Mouse (Mus musculus): Measurements from ENCODE around the gene Otulinl.

DNA sequence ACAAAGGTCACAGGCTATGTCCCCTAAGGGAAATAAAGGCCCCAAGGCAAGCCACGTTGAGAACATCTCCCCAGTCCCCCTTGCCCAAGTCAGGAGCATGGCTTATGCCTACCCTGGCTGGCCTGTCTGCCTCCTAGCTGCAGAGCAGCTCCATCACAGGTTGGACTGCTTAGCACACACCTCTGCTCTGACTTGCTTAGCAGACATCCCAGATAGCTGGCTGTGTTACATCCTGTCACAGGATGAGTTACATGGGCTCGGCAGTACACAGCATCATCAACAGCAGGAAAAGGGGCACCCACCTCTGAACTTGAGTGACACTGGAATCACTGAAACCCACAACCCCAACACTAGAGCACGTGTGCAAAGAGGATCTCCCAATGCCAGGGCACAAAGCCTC is 76.1 kb downstream of the Otulinl start:
- TF ChIP-seq MYOD1 (IDR thresholded peaks at IDR 0.05; ENCODE audit: control insufficient read depth in 1 of 3, insufficient read length in 2 of 3, low read depth in 2 of 3) (no peak), POLR2A (IDR thresholded peaks at IDR 0.05; ENCODE audit: insufficient read length, low read depth) (no peak), TCF3 (IDR thresholded peaks at IDR 0.05; ENCODE audit: insufficient read length, low read depth) (no peak), USF1 (IDR thresholded peaks at IDR 0.05; ENCODE audit: low read depth) (no peak), TCF12 (IDR thresholded peaks at IDR 0.05; ENCODE audit: insufficient read depth, poor library complexity, severe bottlenecking) (no peak), MAX (IDR thresholded peaks at IDR 0.05; ENCODE audit: low read depth) (no peak), CEBPB (IDR thresholded peaks at IDR 0.05; ENCODE audit: insufficient read depth, poor library complexity, severe bottlenecking) (no peak), E2F4 (IDR thresholded peaks at IDR 0.05; ENCODE audit: insufficient read depth) (no peak), MYOG (IDR thresholded peaks at IDR 0.05; ENCODE audit: control insufficient read depth in 1 of 3, insufficient read depth in 1 of 3, insufficient read length in 2 of 3, low read depth in 2 of 3) (no peak), POLR2AphosphoS2 (IDR thresholded peaks at IDR 0.05; ENCODE audit: insufficient read length, low read depth) (peak; percentile 55)
